Mouse (Mus musculus) urinary bladder, postnatal 36 days (tissue): ENCODE results near the gene Gfod2.

Source experiments
- DNase-seq, 2 experiments: peaks; one replicate each; pipeline ENCODE4 v3.0.0; 2022; ENCODE audit warnings: low spot score in 2 of 2, mixed read lengths in 1 of 2

Gfod2 gene

GRCm38 (mm10) chr8:105768485-105769257, 10.2 kb upstream of the Gfod2 start:
- no peak for DNase-seq

DNA sequence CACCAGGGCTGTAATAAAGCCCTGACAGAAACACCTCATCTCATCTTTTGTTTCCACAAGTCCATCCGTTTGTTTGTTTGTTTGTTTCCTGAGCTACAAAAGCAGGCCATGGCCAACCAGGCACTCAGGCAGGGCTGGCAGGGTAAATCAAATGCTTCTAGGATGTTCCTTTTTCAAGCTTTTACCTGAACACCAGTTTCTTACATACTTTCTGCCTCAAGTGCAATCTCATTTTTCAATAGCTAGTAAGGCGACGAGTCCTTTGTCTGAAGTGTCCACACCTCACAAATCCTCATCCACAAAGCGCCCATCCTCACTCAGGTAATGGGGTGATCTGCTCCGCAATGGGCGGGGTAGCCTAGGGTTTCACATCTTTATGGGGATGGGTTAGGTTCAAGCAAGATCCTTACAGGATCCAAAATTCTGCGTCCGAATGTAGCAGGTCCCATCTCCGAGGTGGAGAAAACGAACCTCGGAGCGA, 628 bp downstream of the Gfod2 start:
- DNase-seq, result no peak

- DNase-seq, result no peak
Observed at GRCm38 (mm10) chr8:105754688-105755087, 3.8 kb downstream of the Gfod2 start.

DNA sequence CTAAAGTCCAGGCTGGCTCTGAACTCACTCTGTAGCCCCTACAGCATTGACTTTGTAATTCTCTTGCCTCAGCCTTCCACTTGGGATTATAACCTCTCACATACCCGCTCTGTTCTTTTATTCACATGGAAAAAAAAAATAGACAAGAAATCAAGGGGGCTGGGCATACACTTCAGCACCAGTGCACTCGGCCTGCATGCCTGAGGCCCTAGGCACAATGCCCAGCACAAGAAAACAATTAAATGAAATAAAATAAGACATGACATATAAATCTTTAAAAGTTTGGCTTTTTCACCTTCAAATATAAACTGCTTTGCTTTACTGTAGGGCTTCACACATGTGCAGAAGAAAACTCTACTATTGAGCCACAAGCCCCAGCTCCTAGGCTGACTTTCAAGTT, 4.5 kb downstream of the Gfod2 start:
- no peak for DNase-seq

DNA sequence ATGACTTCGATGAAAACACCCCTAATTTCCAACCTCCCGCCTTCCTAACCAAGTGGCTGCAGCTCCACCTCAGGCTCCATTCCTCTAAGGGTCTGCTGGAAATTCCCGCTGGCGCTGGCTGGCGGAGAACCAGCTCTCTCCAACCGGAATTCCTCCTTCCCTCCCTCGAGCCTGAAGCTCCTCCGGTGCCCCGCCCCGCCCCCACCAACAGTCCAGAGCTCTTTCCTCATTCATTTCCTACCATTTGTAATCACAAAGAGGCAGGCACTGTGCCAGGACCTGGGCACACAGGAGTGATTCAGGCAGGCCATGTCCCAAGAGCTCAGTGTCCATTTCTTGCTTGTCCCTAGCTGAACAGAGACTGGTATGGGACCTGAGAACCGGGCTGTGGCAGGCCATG, 7.9 kb downstream of the Gfod2 start:
- peak in 1 of 2 experiments; percentile 75 for DNase-seq

DNA sequence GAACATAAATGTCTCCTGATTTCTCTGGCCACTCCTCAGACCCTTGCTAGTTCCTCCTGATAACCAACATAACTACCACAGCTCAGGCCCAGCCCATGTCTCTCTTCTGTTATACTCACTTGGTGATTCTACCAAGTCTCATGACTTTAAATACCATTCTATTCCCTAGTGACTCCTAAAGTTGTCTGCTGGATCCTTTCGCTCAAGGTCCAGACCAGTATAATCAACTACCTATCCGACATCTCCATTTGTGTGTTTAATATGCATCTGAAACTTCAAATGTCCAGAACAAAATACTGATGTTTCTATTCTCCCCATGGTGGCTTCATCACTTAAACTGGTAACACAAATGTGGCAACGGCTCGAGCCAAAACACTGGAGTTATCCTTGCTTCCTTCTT, 15.2 kb downstream of the Gfod2 start:
- DNase-seq, result no peak

DNA sequence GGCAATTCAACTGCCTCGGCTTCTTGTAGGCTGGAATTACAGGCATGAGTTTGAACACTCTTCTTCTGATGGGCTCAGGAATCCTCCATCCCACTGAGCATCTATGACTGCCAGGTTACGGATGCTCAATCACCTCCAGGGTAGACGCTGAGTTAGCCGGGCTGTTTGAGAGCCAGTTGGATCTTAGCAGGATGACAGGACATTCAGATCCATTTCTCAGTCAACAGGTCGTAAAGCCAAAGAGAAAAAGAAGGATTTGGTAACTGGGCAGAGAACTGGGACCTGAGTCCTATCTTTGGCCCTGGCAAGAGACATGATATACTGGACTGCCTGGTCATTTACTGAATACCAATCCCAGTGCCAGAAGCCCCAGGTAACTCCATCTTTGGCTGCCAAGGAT, 19.2 kb downstream of the Gfod2 start:
- DNase-seq, result no peak

DNA sequence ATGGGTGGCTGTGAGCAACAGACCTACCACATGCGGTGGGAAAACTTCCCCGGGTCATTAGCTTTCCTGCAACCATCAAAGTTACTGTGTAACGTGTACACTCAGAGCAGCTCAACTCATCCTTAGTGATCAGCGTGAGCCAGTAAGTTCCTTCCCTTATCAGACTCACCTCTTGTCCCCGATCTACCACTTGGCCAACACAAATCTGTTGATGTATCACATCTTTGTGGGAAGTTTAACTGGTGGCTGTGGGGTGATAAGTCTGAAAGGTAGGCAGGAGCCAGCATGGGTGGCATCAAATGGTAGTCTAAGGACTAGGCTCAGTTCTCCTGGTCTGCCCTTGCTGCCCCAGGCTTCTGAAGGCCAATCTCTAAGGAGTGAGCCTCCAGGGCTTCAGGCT, 26.3 kb downstream of the Gfod2 start:
- no peak for DNase-seq

- no peak for DNase-seq
Observed at GRCm38 (mm10) chr8:105727397-105728124, 30.9 kb downstream of the Gfod2 start.

GRCm38 (mm10) chr8:105725726-105726125, 32.7 kb downstream of the Gfod2 start:
- DNase-seq, result no peak

DNA sequence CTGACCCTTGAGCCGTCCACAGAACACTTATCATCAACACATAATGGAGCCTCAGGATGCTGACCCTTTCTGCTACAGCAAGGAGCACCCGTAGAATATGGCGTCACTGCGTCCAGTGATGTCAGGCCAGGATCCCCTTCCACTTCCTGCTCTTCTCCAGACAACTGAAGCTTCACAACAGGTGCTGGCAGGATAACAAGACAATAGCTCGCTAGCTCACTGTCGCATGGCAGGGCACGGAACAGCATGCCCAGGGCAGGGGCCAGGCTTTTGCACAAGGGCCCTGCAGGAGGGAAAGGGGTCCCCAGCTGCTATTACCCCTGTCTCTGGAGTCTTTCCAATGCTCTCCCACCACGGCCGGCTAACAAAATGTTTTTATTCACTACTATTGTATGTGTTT, 35.6 kb downstream of the Gfod2 start:
- no peak for DNase-seq

DNA sequence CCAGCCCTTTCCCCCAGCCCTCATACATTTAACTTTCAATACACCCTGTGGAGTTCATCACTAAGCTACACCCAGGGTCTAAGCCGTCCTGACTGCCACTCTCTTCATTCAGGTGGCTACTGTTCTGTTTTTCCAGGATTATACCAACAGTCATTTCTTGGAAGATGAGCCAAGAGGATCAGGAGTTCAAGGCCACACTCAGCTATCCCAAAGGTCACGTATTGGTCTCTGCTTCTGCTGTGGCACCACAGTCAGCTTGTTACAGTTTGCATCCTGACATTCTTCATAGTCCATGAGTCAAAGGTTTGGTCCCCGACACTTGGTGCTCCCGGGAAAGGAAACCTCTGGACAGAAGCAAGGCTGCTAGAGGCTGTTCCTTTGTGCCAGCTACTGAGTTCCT, 38.8 kb downstream of the Gfod2 start:
- DNase-seq, result no peak

GRCm38 (mm10) chr8:105716302-105716945, 42.0 kb downstream of the Gfod2 start:
- no peak for DNase-seq

- DNase-seq, result no peak
Observed at GRCm38 (mm10) chr8:105715042-105715441, 43.4 kb downstream of the Gfod2 start.

GRCm38 (mm10) chr8:105714139-105714538, 44.3 kb downstream of the Gfod2 start:
- DNase-seq, result peak; percentile 79 to 86

DNA sequence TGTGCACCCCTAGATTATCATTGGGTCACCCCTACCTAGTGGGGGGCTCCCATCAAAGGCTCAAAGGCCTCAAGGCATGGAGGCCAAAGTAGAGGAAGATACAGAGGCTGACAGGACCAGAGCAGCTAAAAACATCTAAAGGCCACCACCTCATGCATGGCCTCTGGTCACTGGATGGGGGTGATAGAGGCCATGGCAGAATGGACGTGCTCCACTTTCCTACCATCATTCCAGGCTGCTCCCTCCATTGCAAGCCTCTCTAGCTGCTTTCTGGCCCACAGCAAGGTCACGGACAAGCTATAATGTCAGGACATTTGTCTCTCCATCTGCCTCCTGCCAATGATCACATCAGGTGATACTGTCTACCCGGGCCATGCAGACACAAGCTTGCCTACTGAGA, 46.2 kb downstream of the Gfod2 start:
- no peak for DNase-seq

DNA sequence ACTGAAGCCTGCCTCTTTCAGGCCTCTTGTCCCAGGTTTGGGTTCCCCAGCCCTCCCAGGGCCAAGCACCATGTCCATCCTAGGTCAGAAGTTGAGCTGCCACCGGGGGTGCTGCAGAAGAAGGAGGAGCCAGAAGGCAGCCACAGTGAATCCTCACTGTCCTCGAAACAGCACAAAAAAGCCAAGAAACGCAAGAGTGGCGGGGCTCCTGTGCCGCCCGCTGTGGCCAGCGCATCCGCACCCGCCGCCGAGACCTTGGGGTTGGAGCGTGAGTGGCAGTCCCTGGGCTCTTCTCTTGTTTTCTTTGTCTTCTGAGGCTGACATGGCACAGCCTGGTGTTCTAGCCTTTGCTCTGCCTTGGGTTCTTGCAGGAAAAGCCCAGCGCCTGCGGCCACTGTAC, 49.1 kb downstream of the Gfod2 start:
- no peak for DNase-seq

DNA sequence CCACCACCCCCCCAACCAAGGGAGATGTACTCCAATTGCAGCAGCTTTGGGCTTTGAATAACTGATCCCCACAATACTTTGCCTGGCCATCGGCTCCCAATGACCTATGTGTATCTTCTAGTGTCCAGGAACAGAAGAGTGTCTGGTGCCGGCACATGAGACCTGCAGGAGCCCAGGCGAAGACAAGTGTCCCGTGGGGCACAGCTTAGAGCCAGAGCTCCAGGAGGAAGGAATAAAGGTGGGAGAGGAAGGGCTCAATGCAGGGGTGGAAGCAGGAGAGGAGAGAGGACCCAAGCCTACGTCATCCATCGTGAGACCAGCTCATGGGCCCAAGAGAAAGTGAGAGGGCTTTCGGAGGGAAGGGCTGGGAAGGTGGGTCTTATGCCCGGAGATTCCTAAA, 49.8 kb downstream of the Gfod2 start:
- DNase-seq, result no peak

GRCm38 (mm10) chr8:105707498-105708403, 50.7 kb downstream of the Gfod2 start, which contains the start of the genes 4933405L10Rik and Enkd1:
Gene 4933405L10Rik, plus strand, starts transcription at chr8:105707655.
Gene Enkd1, minus strand, starts transcription at chr8:105708210.
- DNase-seq, result peak; percentile 72 to 82

GRCm38 (mm10) chr8:105706426-105706825, 52.0 kb downstream of the Gfod2 start:
- DNase-seq, result no peak

DNA sequence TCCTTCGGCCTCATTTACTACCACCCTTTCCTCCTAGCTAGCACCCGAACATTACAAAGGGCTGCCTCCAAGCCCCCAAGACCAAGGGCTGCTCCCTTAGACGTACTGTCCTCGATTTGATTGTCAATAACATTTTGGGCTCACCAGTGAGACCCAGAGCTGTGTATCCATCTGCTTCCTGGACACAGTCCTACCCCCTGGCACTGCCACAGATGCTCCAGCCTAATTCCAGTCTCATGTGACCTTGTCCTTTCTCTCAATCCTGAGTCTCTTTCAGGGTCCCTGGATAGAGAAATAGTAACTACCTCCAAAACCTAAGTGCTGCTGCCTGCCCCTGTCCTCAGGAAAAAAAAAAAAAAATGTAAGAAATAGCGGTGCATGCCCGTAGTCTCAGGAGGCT, 53.5 kb downstream of the Gfod2 start:
- DNase-seq, result no peak
